Mouse (Mus musculus): ENCODE measurements at regions not wholly inside any gene's neighbourhood (a gene's known extent, or its start where the extent isn't known, plus 50 kb on each side); places are given as distances from the start of the nearest gene placed in this dataset.
A peak's percentile ranks its signal among the peaks of the same experiment; 100 is the strongest.

DNA sequence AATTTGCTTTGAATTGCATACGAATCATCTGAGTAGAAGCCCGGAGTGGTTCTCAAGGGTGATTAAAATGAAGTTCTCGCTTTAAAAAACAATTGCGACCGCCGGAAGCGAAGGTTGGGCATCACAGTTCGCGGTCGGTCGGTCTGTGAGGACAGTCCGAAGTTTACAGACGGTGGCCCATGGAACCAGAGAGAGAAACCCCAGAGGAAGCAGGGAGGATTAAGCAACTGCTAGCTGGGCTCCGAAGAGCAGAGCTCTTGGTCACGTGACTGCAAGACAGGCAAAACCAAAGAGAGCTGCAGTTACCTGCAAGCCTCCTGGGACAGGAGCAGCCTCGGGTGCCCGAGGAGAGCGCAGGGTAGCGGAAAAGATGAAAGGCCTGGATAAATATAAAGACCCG, 1599.3 kb upstream of the Gulo start:
- no peaks in the 10 kb centered on the region; the same call in none of the 2 replicates for H3K4me1 ChIP-seq (ENCODE audit: control insufficient read depth, insufficient read depth, low read length)
- TF ChIP-seq POLR2A (IDR thresholded peaks at IDR 0.05; ENCODE audit: borderline replicate concordance, extremely low read depth, low read depth, low read length) (no peak), CTCF (IDR thresholded peaks at IDR 0.05; ENCODE audit: insufficient read depth, low read length) (no peak)
- 27% methylated on average over 20 of the region's 20 CpGs for WGBS
- no peak overlapping the region for H3K4me3 ChIP-seq (replicated peaks; ENCODE audit: extremely low read depth, low read depth, low read length)
- DNase-seq = peak; percentile 23

GRCm38 (mm10) chr14:67602960-67603359, 1594.0 kb upstream of the Gulo start:
- H3K4me1 ChIP-seq (ENCODE audit: control insufficient read depth, insufficient read depth, low read length) = no peaks in the 10 kb centered on the region; the same call in 1 of the 2 replicates
- no peak for TF ChIP-seq CTCF (IDR thresholded peaks at IDR 0.05; ENCODE audit: insufficient read depth, low read length)
- TF ChIP-seq POLR2A (IDR thresholded peaks at IDR 0.05; ENCODE audit: borderline replicate concordance, extremely low read depth, low read depth, low read length) = no peak
- DNase-seq = no peak
- H3K4me3 ChIP-seq (replicated peaks; ENCODE audit: extremely low read depth, low read depth, low read length) = no peak overlapping the region
- WGBS = 43% methylated on average over 4 of the region's 4 CpGs

DNA sequence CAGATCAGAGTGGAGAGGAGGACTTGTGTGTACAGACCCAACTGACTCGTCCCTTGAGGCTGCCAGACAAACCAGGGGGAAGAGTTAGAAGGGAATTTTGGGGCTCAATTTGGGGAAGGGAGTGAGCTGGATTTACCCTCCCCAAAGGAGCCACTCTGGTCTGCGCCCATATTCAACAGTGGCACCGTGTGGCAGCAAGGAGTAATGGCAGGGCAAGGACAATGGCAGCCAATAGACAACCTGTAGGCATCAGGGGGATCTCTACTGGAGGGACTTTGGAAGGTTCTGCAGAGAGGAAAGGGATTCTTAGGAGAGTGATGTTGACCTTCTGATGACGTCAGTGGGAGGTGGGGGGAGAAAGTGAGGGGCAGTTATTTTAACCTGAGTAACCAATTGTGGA, 1590.7 kb upstream of the Gulo start:
- no peaks in the 10 kb centered on the region for H3K4me1 ChIP-seq (ENCODE audit: control insufficient read depth, insufficient read depth, low read length)
- 26% methylated on average over 4 of the region's 4 CpGs for WGBS
- TF ChIP-seq POLR2A (IDR thresholded peaks at IDR 0.05; ENCODE audit: borderline replicate concordance, extremely low read depth, low read depth, low read length) (no peak), CTCF (IDR thresholded peaks at IDR 0.05; ENCODE audit: insufficient read depth, low read length) (peak; percentile 73)
- peak; percentile 26 for DNase-seq
- no peak overlapping the region for H3K4me3 ChIP-seq (replicated peaks; ENCODE audit: extremely low read depth, low read depth, low read length)

GRCm38 (mm10) chr14:67588627-67589026, 1579.6 kb upstream of the Gulo start:
- no peaks in the 10 kb centered on the region for H3K4me1 ChIP-seq (ENCODE audit: control insufficient read depth, insufficient read depth, low read length)
- 64% methylated on average over 11 of the region's 11 CpGs for WGBS
- no peak for DNase-seq
- no peak overlapping the region for H3K4me3 ChIP-seq (replicated peaks; ENCODE audit: extremely low read depth, low read depth, low read length)
- no peak for TF ChIP-seq POLR2A (IDR thresholded peaks at IDR 0.05; ENCODE audit: borderline replicate concordance, extremely low read depth, low read depth, low read length)
- no peak for TF ChIP-seq CTCF (IDR thresholded peaks at IDR 0.05; ENCODE audit: insufficient read depth, low read length)

GRCm38 (mm10) chr14:67584456-67585048, 1575.5 kb upstream of the Gulo start:
- Histone ChIP-seq H3K4me1 (ENCODE audit: control insufficient read depth, insufficient read depth, low read length) (no peaks in the 10 kb centered on the region), H3K4me3 (replicated peaks; ENCODE audit: extremely low read depth, low read depth, low read length) (no peak overlapping the region)
- WGBS = 64% methylated on average over 14 of the region's 14 CpGs
- no peak for DNase-seq
- TF ChIP-seq CTCF (IDR thresholded peaks at IDR 0.05; ENCODE audit: insufficient read depth, low read length) (peak; percentile 35; the same call in 1 of the 2 replicates), POLR2A (IDR thresholded peaks at IDR 0.05; ENCODE audit: borderline replicate concordance, extremely low read depth, low read depth, low read length) (no peak)

- WGBS = 61% methylated on average over 8 of the region's 8 CpGs
- DNase-seq = no peak
- Histone ChIP-seq H3K4me1 (ENCODE audit: control insufficient read depth, insufficient read depth, low read length) (no peaks in the 10 kb centered on the region), H3K4me3 (replicated peaks; ENCODE audit: extremely low read depth, low read depth, low read length) (no peak overlapping the region)
- TF ChIP-seq CTCF (IDR thresholded peaks at IDR 0.05; ENCODE audit: insufficient read depth, low read length) (no peak), POLR2A (IDR thresholded peaks at IDR 0.05; ENCODE audit: borderline replicate concordance, extremely low read depth, low read depth, low read length) (no peak)
These were observed 1573.3 kb upstream of the Gulo start for GRCm38 (mm10) chr14:67582201-67582782.

DNA sequence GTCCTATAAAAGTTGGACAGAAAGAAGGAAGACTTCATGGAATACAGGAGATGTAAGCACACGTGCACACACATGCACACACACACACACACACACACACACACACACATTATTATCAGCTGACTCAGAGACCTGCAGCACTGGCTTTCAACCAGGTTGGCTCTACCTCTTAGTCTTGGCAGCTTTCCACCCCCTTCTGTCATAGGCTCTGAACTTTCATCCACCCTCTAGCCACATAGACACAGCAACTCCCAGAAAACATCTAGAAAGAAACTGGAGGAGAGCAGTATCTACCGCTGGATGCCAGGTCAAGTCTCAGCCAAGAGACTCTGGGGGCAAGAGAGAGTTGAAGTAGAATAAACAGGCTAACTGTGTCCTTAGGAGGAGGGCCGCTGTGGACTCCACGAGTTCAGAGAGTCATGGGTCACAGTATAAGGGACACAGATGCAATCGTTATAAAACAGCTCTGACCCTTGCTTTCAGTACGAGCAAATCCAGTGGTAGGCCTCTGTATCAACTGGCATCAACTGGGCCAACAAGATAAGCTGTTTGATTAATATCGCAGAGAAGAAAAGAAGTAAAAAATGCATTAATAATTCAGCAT, 1565.4 kb upstream of the Gulo start:
- Histone ChIP-seq H3K4me3 (replicated peaks; ENCODE audit: extremely low read depth, low read depth, low read length) (no peak overlapping the region), H3K4me1 (ENCODE audit: control insufficient read depth, insufficient read depth, low read length) (no peaks in the 10 kb centered on the region)
- no peak for DNase-seq
- WGBS = 53% methylated on average over 7 of the region's 7 CpGs
- TF ChIP-seq POLR2A (IDR thresholded peaks at IDR 0.05; ENCODE audit: borderline replicate concordance, extremely low read depth, low read depth, low read length) (no peak), CTCF (IDR thresholded peaks at IDR 0.05; ENCODE audit: insufficient read depth, low read length) (no peak)

GRCm38 (mm10) chr14:67573451-67573995, 1564.5 kb upstream of the Gulo start:
- 74% methylated on average over 12 of the region's 12 CpGs for WGBS
- DNase-seq = no peak
- H3K4me1 ChIP-seq (ENCODE audit: control insufficient read depth, insufficient read depth, low read length) = no peaks in the 10 kb centered on the region
- no peak for TF ChIP-seq POLR2A (IDR thresholded peaks at IDR 0.05; ENCODE audit: borderline replicate concordance, extremely low read depth, low read depth, low read length)
- no peak for TF ChIP-seq CTCF (IDR thresholded peaks at IDR 0.05; ENCODE audit: insufficient read depth, low read length)
- no peak overlapping the region for H3K4me3 ChIP-seq (replicated peaks; ENCODE audit: extremely low read depth, low read depth, low read length)

GRCm38 (mm10) chr14:67569744-67570322, 1560.8 kb upstream of the Gulo start:
- TF ChIP-seq POLR2A (IDR thresholded peaks at IDR 0.05; ENCODE audit: borderline replicate concordance, extremely low read depth, low read depth, low read length) = no peak
- no peak for TF ChIP-seq CTCF (IDR thresholded peaks at IDR 0.05; ENCODE audit: insufficient read depth, low read length)
- DNase-seq = no peak
- Histone ChIP-seq H3K4me3 (replicated peaks; ENCODE audit: extremely low read depth, low read depth, low read length) (no peak overlapping the region), H3K4me1 (ENCODE audit: control insufficient read depth, insufficient read depth, low read length) (no peaks in the 10 kb centered on the region)
- 49% methylated on average over 17 of the region's 17 CpGs for WGBS

All from lung, adult 2 months (tissue).